Mouse (Mus musculus) MEL (cell line): ENCODE results near the gene Ccnk. TPM values are rescaled to one million over a fixed set of nuclear protein-coding genes. Genes with fewer than 3 reads are reported as not detected.

ENCODE experiments used
- DNase-seq: peaks from one replicate; pipeline ENCODE4 v3.0.0; 2011; ENCODE audit warnings: low read depth, low spot score
- H3K27ac ChIP-seq: 2 replicates; pipeline ENCODE4 v1.5.1; 2012; ENCODE audit warnings: low read depth, mild to moderate bottlenecking, control low read depth, low read length, moderate library complexity; ENCODE audit not compliant: control insufficient read depth
- H3K27me3 ChIP-seq, 2 experiments: fragments of 150-350 bp in 1 of 2; sonication (generic) in 1 of 2; 2 replicates each; pipeline ENCODE4 v1.6.1; 2012; ENCODE audit warnings: low read length in 2 of 2, mild to moderate bottlenecking in 2 of 2, improper control_type of control experiment in 1 of 2, moderate library complexity in 1 of 2; ENCODE audit not compliant: insufficient read depth in 2 of 2, control insufficient read depth in 1 of 2
- H3K36me3 ChIP-seq, 2 experiments: 2 replicates each; pipeline ENCODE4 v1.6.1; 2012 to 2014; ENCODE audit warnings: low read length in 2 of 2, improper control_type of control experiment in 1 of 2, inconsistent platforms in 1 of 2, mild to moderate bottlenecking in 1 of 2; ENCODE audit not compliant: insufficient read depth in 2 of 2, control insufficient read depth in 1 of 2
- H3K4me1 ChIP-seq, 2 experiments: fragments of 150-350 bp in 1 of 2; sonication (generic) in 1 of 2; 2 replicates each; pipeline ENCODE4 v1.6.1; 2012; ENCODE audit warnings: low read length in 2 of 2, improper control_type of control experiment in 1 of 2, mild to moderate bottlenecking in 1 of 2; ENCODE audit not compliant: insufficient read depth in 2 of 2, control insufficient read depth in 1 of 2
- H3K4me3 ChIP-seq, 2 experiments: fragments of 150-350 bp in 1 of 2; sonication (generic) in 1 of 2; 2 replicates each; pipeline ENCODE4 v1.5.1; 2012; ENCODE audit warnings: low read depth in 2 of 2, low read length in 2 of 2, mild to moderate bottlenecking in 2 of 2, moderate library complexity in 2 of 2, control low read depth in 1 of 2, improper control_type of control experiment in 1 of 2; ENCODE audit not compliant: control insufficient read depth in 1 of 2, insufficient read depth in 1 of 2
- H3K79me2 ChIP-seq: 2 replicates; pipeline ENCODE4 v1.6.1; 2012; ENCODE audit warnings: mild to moderate bottlenecking, low read length, moderate library complexity; ENCODE audit not compliant: control insufficient read depth, poor library complexity, insufficient read depth
- H3K9ac ChIP-seq: 2 replicates; pipeline ENCODE4 v1.6.1; 2012; ENCODE audit warnings: low read depth, mild to moderate bottlenecking, control low read depth, low read length, moderate library complexity; ENCODE audit not compliant: control insufficient read depth, poor library complexity, severe bottlenecking
- H3K9me3 ChIP-seq: fragments of 150-350 bp; sonication (generic); replicated peaks from 2 replicates; pipeline ENCODE4 v1.6.1; 2012; ENCODE audit warnings: mild to moderate bottlenecking, low read length, improper control_type of control experiment, moderate library complexity; ENCODE audit not compliant: insufficient read depth
- BHLHE40 ChIP-seq: IDR thresholded peaks from 2 replicates; pipeline ENCODE4 v1.6.1; 2012; ENCODE audit warnings: low read depth, mild to moderate bottlenecking, inconsistent platforms, low read length, improper control_type of control experiment, borderline replicate concordance
- CTCF ChIP-seq, 3 experiments: IDR thresholded peaks in 2 of 3; conservative IDR thresholded peaks in 1 of 3; 2 replicates each; pipeline ENCODE4 v1.5.1; 2011 to 2012; ENCODE audit warnings: low read length in 3 of 3, low read depth in 2 of 3, mild to moderate bottlenecking in 2 of 3, improper control_type of control experiment in 1 of 3, inconsistent platforms in 1 of 3, mixed read lengths in 1 of 3, moderate library complexity in 1 of 3; ENCODE audit not compliant: control insufficient read depth in 1 of 3, insufficient read depth in 1 of 3, poor library complexity in 1 of 3, severe bottlenecking in 1 of 3
- E2F4 ChIP-seq: IDR thresholded peaks from 2 replicates; pipeline ENCODE4 v1.6.1; 2011; ENCODE audit warnings: low read depth, low read length, improper control_type of control experiment, borderline replicate concordance
- EP300 ChIP-seq, 2 experiments: IDR thresholded peaks; 2 replicates each; pipeline ENCODE4 v1.6.1; 2011; ENCODE audit warnings: improper control_type of control experiment in 2 of 2, low read length in 2 of 2, low read depth in 1 of 2, mild to moderate bottlenecking in 1 of 2
- GABPA ChIP-seq: IDR thresholded peaks from 2 replicates; pipeline ENCODE4 v1.6.1; 2012; ENCODE audit warnings: low read depth, mild to moderate bottlenecking, inconsistent platforms, low read length, improper control_type of control experiment, moderate library complexity
- HCFC1 ChIP-seq: IDR thresholded peaks from 2 replicates; pipeline ENCODE4 v1.6.1; 2012; ENCODE audit warnings: low read depth, mild to moderate bottlenecking, inconsistent platforms, low read length, improper control_type of control experiment, moderate library complexity
- JUND ChIP-seq: IDR thresholded peaks from 2 replicates; pipeline ENCODE4 v1.6.1; 2011; ENCODE audit warnings: low read depth, mild to moderate bottlenecking, improper control_type of control experiment, low read length
- MXI1 ChIP-seq: IDR thresholded peaks from 2 replicates; pipeline ENCODE4 v1.6.1; 2011; ENCODE audit warnings: mild to moderate bottlenecking, low read depth, low read length, improper control_type of control experiment
- POLR2A ChIP-seq, 2 experiments: IDR thresholded peaks; 2 replicates each; pipeline ENCODE4 v1.6.1; 2011 to 2012; ENCODE audit warnings: low read length in 2 of 2, mild to moderate bottlenecking in 2 of 2, control low read depth in 1 of 2, improper control_type of control experiment in 1 of 2, low read depth in 1 of 2, moderate library complexity in 1 of 2; ENCODE audit not compliant: control insufficient read depth in 1 of 2, insufficient read depth in 1 of 2, poor library complexity in 1 of 2
- POLR2AphosphoS2 ChIP-seq: IDR thresholded peaks from 2 replicates; pipeline ENCODE4 v1.6.1; 2011; ENCODE audit warnings: low read length, improper control_type of control experiment
- POLR2AphosphoS5 ChIP-seq: IDR thresholded peaks from 2 replicates; pipeline ENCODE4 v1.6.1; 2012; ENCODE audit warnings: low read depth, borderline replicate concordance, mild to moderate bottlenecking, inconsistent platforms, low read length, moderate library complexity, mixed read lengths
- RAD21 ChIP-seq: IDR thresholded peaks from 2 replicates; pipeline ENCODE4 v1.6.1; 2011; ENCODE audit warnings: mild to moderate bottlenecking, low read depth, low read length, improper control_type of control experiment
- SMC3 ChIP-seq: IDR thresholded peaks from 2 replicates; pipeline ENCODE4 v1.6.1; 2011; ENCODE audit warnings: low read depth, low read length, improper control_type of control experiment
- TAL1 ChIP-seq: IDR thresholded peaks from 2 replicates; pipeline ENCODE4 v1.6.1; 2012; ENCODE audit warnings: mild to moderate bottlenecking, inconsistent platforms, low read length, moderate library complexity, mixed read lengths
- TBP ChIP-seq: IDR thresholded peaks from 2 replicates; pipeline ENCODE4 v1.8.0; 2011; ENCODE audit warnings: low read depth, low read length, improper control_type of control experiment
- TCF12 ChIP-seq: IDR thresholded peaks from 2 replicates; pipeline ENCODE4 v1.6.1; 2014; ENCODE audit warnings: low read depth, mild to moderate bottlenecking, inconsistent platforms, low read length, improper control_type of control experiment, moderate library complexity
- UBTF ChIP-seq: IDR thresholded peaks from 2 replicates; pipeline ENCODE4 v1.6.1; 2012; ENCODE audit warnings: low read depth, mild to moderate bottlenecking, inconsistent platforms, low read length, improper control_type of control experiment, moderate library complexity, borderline replicate concordance; ENCODE audit not compliant: insufficient read depth
- USF2 ChIP-seq, 2 experiments: IDR thresholded peaks; 2 replicates each; pipeline ENCODE4 v1.6.1; 2011 to 2012; ENCODE audit warnings: improper control_type of control experiment in 2 of 2, low read length in 2 of 2, borderline replicate concordance in 1 of 2, inconsistent platforms in 1 of 2, low read depth in 1 of 2, mild to moderate bottlenecking in 1 of 2; ENCODE audit not compliant: insufficient read depth in 1 of 2
- polyA plus RNA-seq, 2 experiments: library from polyadenylated mRNA; stranded (reverse) in 1 of 2; unstranded in 1 of 2; fragments of >175 nt in 1 of 2; fragments of >200 nt in 1 of 2; gene quantifications; 2 replicates each; pipeline versions ENCODE4 v1.2.1 to v1.2.4; 2012; ENCODE audit warnings: low replicate concordance in 2 of 2, low read depth in 1 of 2; ENCODE audit not compliant: insufficient read length in 2 of 2, insufficient read depth in 1 of 2, missing spikeins in 1 of 2
- total RNA-seq: library from RNA; depleted of rRNA; stranded (reverse); fragments of 300-350 nt; gene quantifications from 2 replicates; pipeline ENCODE4 v1.2.3, GENCODE M21; 2012

Gene Ccnk
- total and polyA plus RNA-seq, 3 experiments = 7.6 to 69.6 (median 62.8) TPM

- Histone ChIP-seq H3K27ac (no peak overlapping the region), H3K9ac (no peak overlapping the region), H3K4me1 (no peaks in the 10 kb centered on the region), H3K9me3 (no peaks in the 10 kb centered on the region), H3K27me3 (no peaks in the 10 kb centered on the region), H3K36me3 (no peaks in the 10 kb centered on the region), H3K79me2 (no peaks in the 10 kb centered on the region), H3K4me3 (no peak overlapping the region)
- no peak for DNase-seq
- TF ChIP-seq POLR2AphosphoS5 (no peak), HCFC1 (no peak), MXI1 (no peak), GABPA (no peak)
These were observed 34.0 kb downstream of the Ccnk start for GRCm38 (mm10) chr12:108213090-108214041.

- Histone ChIP-seq H3K27me3 (no peaks in the 10 kb centered on the region), H3K9ac (no peak overlapping the region), H3K4me1 (no peaks in the 10 kb centered on the region), H3K9me3 (no peaks in the 10 kb centered on the region), H3K36me3 (no peaks in the 10 kb centered on the region), H3K27ac (no peak overlapping the region), H3K4me3 (no peak overlapping the region), H3K79me2 (no peaks in the 10 kb centered on the region)
- no peak for TF ChIP-seq GABPA
- TF ChIP-seq POLR2AphosphoS2 = no peak
- TF ChIP-seq UBTF = no peak
- TF ChIP-seq TBP = no peak
- no peak for TF ChIP-seq TCF12
- no peak for TF ChIP-seq TAL1
- no peak for TF ChIP-seq BHLHE40
- no peak for TF ChIP-seq CTCF (IDR thresholded peaks at IDR 0.05 in 2 of 3, conservative IDR thresholded peaks at IDR 0.05 in 1 of 3; ENCODE audit: control insufficient read depth in 1 of 3, insufficient read depth in 1 of 3, low read depth in 2 of 3, low read length in 3 of 3, poor library complexity in 1 of 3, severe bottlenecking in 1 of 3)
- TF ChIP-seq SMC3 = no peak
- TF ChIP-seq EP300 (IDR thresholded peaks at IDR 0.05; ENCODE audit: low read depth in 1 of 2, low read length in 2 of 2) = no peak
- TF ChIP-seq USF2 (IDR thresholded peaks at IDR 0.05; ENCODE audit: borderline replicate concordance in 1 of 2, insufficient read depth in 1 of 2, low read depth in 1 of 2, low read length in 2 of 2) = no peak
- TF ChIP-seq RAD21 = no peak
- no peak for TF ChIP-seq POLR2AphosphoS5
- no peak for TF ChIP-seq E2F4
- TF ChIP-seq POLR2A (IDR thresholded peaks at IDR 0.05; ENCODE audit: control insufficient read depth in 1 of 2, insufficient read depth in 1 of 2, low read depth in 1 of 2, low read length in 2 of 2, poor library complexity in 1 of 2) = no peak
- TF ChIP-seq JUND = no peak
- no peak for DNase-seq
These were observed 35.7 kb downstream of the Ccnk start for GRCm38 (mm10) chr12:108215090-108215489.
